Mouse (Mus musculus) retina, embryonic 14.5 days (tissue): ENCODE measurements at regions not wholly inside any gene's neighbourhood (a gene's known extent, or its start where the extent isn't known, plus 50 kb on each side); places are given as distances from the start of the nearest gene placed in this dataset.

Source experiments
- DNase-seq: peaks from one replicate; pipeline ENCODE4 v3.0.0-alpha.2; 2015; ENCODE audit warnings: low spot score

- DNase-seq: no peak
These were observed 80.2 kb upstream of the Csnka2ip start for GRCm38 (mm10) chr16:64682360-64682759.

GRCm38 (mm10) chr16:64681902-64682301, 79.7 kb upstream of the Csnka2ip start:
- peak; percentile 81 for DNase-seq

- peak; percentile 43 for DNase-seq
These were observed 78.6 kb upstream of the Csnka2ip start for GRCm38 (mm10) chr16:64680843-64681242.

- DNase-seq: no peak
These were observed 75.1 kb upstream of the Csnka2ip start for GRCm38 (mm10) chr16:64677352-64677751.

- DNase-seq: no peak
These were observed 74.7 kb upstream of the Csnka2ip start for GRCm38 (mm10) chr16:64676865-64677264.

- no peak for DNase-seq
These were observed 64.7 kb upstream of the Csnka2ip start for GRCm38 (mm10) chr16:64666947-64667346.
